Mouse (Mus musculus): ENCODE measurements around the gene Arsb. TPM values are rescaled to one million over a fixed set of nuclear protein-coding genes. Genes with fewer than 3 reads are reported as not detected.
A peak's percentile ranks its signal among the peaks of the same experiment; 100 is the strongest.

Gene Arsb
- polyA plus RNA-seq, 1 experiment from 2014 or later = 3.2 TPM

DNA sequence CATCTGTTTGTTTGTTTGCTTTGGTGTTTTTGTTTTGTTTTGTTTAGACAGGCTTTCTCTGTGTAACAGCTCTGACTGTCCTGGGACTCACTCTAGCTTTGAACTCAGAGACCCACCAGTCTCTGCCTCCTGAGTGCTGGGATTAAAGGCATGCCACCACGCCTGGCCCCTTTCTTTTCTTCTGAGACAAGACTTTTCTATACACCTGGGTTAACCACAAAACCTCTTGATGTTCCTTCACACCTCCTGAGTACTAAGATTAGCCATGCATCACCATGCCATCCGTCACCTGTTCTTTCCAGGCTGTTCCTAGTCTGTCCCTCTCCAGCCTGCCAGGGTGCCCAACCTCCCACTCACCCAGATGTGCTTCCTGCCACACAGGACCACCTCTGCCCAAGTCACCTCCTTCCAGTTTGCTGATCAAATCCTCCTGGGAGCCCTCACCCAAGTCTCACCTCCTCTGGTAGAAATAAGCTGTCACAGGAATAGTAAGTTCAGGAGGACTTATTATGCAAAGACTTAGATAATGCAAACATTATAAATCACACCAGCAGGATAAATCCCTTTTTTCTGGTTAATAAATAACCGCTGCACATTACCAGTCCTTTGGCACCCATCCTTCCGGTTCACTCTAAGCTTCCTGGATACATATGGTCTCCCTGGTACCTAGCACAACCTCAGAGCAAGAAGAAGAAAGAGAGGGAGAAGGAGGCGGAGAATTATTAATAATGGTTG, 150.6 kb downstream of the Arsb start:
- peak; percentile 81 for DNase-seq (ENCODE audit: low spot score)

GRCm38 (mm10) chr13:93922566-93922910, 151.1 kb downstream of the Arsb start:
- peak; percentile 30 for DNase-seq (ENCODE audit: low spot score)

- no peak for DNase-seq (ENCODE audit: low spot score)
Observed at GRCm38 (mm10) chr13:93924735-93925432, 153.5 kb downstream of the Arsb start.

GRCm38 (mm10) chr13:93930561-93931340, 159.3 kb downstream of the Arsb start:
- no peak for DNase-seq (ENCODE audit: low spot score)

DNA sequence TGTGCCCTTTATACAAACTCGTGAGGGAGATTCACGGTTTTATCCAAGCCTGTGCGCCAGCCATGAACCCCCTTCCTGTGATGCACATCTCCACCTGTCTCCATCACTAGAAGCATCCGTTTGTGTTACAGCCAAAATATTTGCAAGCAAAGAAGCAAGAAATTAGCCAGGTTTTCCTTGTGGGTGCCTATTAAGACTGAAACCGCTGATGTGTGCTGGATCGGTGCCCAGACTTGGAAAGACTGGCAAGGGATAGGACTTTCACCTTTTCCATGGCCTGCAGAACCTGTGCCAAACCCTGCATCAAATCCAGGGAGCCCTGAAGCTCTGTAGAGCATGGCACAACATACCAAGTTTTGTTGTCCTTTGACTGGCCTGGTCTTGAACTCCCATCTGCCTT, 165.0 kb downstream of the Arsb start:
- no peak for DNase-seq (ENCODE audit: low spot score)

- no peak for DNase-seq (ENCODE audit: low spot score)
Observed at GRCm38 (mm10) chr13:93938118-93938517, 166.7 kb downstream of the Arsb start.

DNA sequence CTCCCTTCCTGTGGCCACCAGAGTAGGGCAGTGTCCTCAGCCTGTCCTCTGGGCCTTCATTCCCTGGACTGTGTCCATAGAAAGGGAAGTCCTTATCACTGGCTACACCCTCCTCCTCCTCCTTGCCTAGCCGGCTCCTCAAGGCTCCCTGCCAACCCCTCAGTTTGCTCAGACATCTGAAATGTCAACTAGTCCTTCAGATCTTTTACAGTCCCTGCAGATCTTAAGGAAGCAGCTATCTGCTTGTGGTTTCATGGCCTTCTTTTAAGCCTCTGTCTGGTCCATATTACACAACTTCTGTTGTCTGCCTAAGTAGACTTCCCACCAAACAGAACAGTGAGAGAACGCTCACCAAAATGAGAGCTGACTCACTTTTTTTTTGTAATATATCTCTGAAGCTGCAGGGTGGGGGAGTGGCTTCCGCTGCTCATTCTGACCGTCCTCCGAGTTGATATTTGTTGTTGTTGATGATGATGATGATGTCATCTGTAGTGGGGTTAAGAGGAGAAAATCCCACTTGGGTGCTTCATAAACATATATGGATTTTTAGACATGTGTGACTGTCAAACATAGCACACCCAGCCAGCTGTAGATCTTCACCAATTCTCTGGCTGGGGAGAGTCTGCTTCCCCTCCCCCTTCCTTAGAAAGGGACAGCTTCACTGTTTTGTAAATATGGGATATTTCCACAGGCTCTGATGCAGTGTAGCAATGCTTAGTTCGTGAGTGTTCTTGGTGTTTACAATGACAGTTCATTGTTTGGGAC, 168.1 kb downstream of the Arsb start:
- DNase-seq (ENCODE audit: low spot score) = peak; percentile 34

DNA sequence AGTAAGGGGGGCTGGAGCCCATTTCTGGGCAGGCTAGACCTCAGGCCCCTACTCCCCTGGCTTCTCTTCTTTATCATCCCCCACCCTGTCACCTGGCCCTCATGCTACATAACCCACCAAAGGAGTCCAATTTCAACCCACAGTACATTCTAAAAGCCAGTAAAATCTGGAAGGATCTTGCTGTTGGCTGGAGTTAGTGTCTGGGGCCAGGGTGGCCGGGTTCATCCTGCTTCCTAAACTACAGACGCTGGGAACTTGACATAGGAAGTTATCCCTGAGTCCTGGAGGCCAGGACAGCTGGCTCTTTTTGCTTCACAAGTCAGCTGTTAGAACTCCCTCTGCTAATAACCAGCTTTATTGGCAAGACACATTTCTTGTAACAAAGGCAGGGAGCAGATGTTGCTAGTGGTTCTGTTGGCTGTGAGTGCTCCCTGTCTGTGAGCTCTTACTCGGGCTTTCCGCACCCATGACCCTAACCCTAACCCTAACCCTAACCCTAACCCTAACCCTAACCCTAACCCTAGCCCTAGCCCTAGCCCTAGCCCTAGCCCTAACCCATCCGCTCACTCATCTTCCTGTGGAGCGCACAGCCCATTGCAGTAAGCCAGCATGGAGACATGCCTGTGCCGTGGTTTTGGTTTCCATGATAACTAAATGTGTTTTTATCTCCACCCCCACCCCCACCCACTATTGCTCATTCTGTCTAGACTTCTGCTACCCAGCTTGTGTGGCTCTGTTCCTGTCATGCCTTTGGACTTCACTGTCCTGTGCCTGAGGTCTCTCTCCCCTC, 169.5 kb downstream of the Arsb start:
- DNase-seq (ENCODE audit: low spot score) = no peak

GRCm38 (mm10) chr13:93950996-93951395, 179.6 kb downstream of the Arsb start:
- no peak for DNase-seq (ENCODE audit: low spot score)

DNA sequence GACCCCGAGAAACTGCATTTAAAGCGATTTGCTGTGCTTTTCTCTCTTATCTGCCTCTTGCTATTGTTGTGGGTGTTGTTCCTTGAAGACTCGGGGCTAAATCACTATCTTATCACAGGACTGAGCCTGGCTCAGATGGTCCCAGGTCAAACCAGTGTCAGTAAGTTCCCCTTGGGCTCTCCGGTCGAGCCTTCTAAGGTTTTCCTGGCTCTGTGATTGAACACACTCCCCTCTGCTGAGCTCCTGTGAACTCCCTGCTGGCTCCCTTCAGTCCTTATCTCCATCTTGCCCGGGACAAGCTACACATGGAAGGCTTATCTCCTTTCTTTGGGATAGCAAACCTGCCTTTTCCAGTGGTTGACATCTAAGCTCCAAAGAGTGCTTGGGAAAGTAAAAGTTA, 180.1 kb downstream of the Arsb start:
- no peak for DNase-seq (ENCODE audit: low spot score)

- no peak for DNase-seq (ENCODE audit: low spot score)
Observed at GRCm38 (mm10) chr13:93952466-93952865, 181.0 kb downstream of the Arsb start.

DNA sequence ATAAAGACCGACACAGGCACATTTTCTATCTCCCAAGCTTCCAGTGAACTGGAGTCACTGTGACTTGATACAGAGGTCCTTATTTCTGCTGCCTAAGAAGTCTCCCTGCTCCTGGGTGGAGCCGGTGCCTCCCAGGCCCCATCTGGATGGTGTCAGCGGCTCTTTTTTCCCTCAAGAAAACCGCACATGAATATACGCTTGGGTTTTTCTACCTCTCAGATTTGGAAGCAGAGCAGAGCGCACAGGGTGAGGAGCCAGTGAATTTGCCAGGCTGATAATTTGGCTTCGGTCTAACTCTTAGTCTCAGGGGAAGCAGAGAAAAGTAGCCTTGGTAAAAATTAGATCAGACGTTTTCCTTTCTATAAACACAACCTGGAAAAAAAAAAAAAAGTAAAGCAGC, 186.5 kb downstream of the Arsb start:
- no peak for DNase-seq (ENCODE audit: low spot score)

- DNase-seq (ENCODE audit: low spot score) = no peak
Observed at GRCm38 (mm10) chr13:93966271-93966670, 194.8 kb downstream of the Arsb start.

- DNase-seq (ENCODE audit: low spot score) = no peak
Observed at GRCm38 (mm10) chr13:93967138-93967537, 195.7 kb downstream of the Arsb start.

DNA sequence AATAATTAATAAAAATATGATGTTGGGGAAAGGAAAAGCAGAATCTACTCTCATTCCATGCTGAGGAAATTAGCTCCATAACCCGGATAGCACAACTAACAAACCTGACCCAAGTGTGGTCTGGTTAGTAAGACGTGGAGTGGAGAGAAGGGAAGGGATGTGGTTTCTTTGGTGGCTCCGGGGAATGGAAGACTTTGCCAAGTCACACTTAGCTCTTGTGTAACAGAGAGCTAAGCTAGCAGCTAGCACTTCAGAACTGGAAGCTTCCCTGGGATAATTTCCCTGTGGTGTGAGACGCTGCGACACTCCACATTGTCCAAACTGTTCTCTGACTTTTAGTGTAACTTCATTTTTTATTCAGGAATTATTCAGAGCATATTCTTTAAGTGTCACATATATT, 198.7 kb downstream of the Arsb start:
- no peak for DNase-seq (ENCODE audit: low spot score)

- DNase-seq (ENCODE audit: low spot score) = no peak
Observed at GRCm38 (mm10) chr13:93972423-93972822, 201.0 kb downstream of the Arsb start.

DNA sequence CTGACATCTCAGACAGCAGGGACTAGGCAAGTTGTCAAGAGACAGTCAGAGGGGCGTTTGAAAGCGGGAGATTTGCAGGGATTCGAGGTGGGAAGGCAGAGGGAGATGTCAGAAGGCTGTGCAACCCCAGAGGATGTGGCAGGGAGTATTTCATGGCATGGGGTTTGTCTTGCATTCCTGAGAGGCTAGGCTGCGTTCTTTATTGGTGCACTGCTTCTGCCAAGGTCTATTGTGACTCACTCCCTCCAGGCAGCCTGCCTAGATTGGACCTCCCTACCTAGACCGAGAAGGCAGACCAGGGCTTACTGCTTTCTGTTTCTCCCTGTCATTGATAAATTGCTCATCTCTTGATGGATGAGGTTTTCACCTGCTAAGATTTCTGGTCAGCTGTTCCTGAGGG, 204.2 kb downstream of the Arsb start:
- DNase-seq (ENCODE audit: low spot score) = no peak

DNA sequence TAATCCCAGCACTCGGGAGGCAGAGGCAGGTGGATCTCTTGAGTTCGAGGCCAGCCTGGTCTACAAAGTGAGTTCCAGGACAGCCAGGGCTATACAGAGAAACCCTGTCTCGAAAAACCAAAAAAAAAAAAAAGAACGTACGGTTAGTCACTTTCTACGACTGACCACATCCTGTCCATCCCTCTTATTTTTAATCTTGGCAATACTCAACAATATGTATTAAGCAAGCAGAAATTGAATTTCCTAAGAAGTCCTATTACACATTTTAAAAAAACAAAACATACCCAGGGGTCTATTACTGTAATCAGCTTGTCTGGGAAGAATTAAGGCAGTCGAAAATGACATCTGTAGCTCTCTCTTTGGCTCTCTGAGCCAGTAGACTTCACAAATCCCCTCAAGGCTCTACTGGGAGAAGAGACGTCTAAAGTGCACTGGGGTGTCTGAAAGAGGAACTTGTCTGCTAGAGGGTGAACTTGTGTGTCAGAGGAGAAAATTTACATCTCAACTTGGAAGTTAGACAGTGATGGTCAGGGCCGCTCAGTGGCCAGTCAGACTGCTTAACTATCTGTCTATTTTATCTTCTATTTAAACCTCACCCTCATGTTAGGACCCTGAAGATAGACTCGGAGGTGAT, 205.6 kb downstream of the Arsb start:
- no peak for DNase-seq (ENCODE audit: low spot score)

DNA sequence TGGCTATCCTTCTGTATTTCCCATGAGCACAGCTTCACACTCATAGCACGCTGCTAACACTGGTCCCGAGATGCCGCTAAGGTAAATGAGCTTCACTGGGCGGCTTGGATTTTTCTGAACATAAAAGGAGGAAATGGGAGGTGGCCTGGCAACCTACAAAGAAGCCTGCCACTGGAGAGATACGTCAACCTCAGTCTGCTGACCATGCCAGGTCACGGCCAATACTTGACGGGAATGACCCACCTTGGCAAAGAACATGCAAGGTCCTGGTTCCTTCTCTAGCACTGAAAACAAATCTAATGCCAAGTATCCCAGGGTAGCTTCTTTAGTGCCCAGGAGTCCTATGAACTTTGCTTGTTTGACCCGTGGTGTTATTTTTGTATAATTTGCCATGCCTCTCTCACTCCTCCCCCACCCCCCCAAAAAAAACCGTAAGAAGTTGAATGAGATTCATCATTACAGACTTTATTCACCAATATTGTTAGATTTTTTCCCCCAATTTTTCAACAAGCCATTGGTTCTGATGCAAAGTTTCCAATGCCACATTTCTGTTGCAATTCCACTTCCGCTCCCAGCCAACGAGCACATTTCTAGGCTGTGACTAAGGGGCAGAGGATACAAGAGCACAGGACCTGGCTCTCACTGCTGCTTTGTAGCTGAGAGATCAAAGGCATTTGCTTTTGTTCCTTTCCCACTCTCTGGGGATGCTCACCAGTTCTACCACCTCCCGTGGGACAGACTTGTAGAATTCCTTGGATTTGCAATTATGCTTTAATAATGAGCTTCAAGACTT, 207.5 kb downstream of the Arsb start:
- DNase-seq (ENCODE audit: low spot score) = no peak
